Mouse (Mus musculus): ENCODE data around the gene Med22.

Med22 gene

DNA sequence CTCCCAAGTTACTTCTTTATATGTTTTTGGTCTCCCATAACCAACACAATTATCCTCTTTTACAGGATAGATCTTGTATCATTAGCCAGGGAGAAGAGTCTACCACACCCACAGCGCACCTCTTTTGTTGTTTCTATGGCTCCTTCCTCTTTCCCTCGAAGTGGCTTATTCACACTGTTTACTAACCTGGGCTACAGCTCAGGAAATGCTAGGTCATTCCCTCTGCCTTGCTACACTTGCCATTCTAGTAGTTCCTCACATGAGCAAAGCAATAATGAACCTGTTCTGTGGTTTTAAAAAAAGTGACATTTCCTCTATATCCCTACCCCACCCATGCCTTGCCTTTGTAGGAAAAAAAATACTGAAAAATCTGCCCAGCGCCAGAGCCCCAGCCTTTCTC, 47.6 kb downstream of the Med22 start:
- no peak for DNase-seq

Data from kidney, adult 9 months (tissue).